Mouse (Mus musculus): ENCODE results near the gene Btbd9.

The Btbd9 gene

GRCm38 (mm10) chr17:30232698-30233097 is 343.6 kb downstream of the Btbd9 start:
- DNase-seq, result no peak

GRCm38 (mm10) chr17:30231483-30231882 is 344.8 kb downstream of the Btbd9 start:
- DNase-seq, result no peak

GRCm38 (mm10) chr17:30230428-30230827 is 345.9 kb downstream of the Btbd9 start:
- no peak for DNase-seq

GRCm38 (mm10) chr17:30228439-30229215 is 347.7 kb downstream of the Btbd9 start:
- no peak for DNase-seq

GRCm38 (mm10) chr17:30225030-30225740 is 351.1 kb downstream of the Btbd9 start:
- DNase-seq, result no peak

- no peak for DNase-seq
Observed at GRCm38 (mm10) chr17:30222837-30223236, 353.5 kb downstream of the Btbd9 start.

GRCm38 (mm10) chr17:30222361-30222760 is 353.9 kb downstream of the Btbd9 start:
- no peak for DNase-seq

GRCm38 (mm10) chr17:30221677-30222076 is 354.6 kb downstream of the Btbd9 start:
- DNase-seq, result no peak

- no peak for DNase-seq
Observed at GRCm38 (mm10) chr17:30215741-30216140, 360.5 kb downstream of the Btbd9 start.

GRCm38 (mm10) chr17:30214393-30214792 is 361.9 kb downstream of the Btbd9 start:
- no peak for DNase-seq

GRCm38 (mm10) chr17:30213371-30213770 is 362.9 kb downstream of the Btbd9 start:
- no peak for DNase-seq

GRCm38 (mm10) chr17:30212647-30213046 is 363.6 kb downstream of the Btbd9 start:
- peak in 1 of 2 experiments; percentile 60 for DNase-seq

- peak; percentile 72 to 73 for DNase-seq
Observed at GRCm38 (mm10) chr17:30210936-30211335, 365.4 kb downstream of the Btbd9 start.

GRCm38 (mm10) chr17:30210262-30210661 is 366.0 kb downstream of the Btbd9 start:
- DNase-seq, result peak; percentile 45 to 52

GRCm38 (mm10) chr17:30205062-30205825 is 371.0 kb downstream of the Btbd9 start:
- DNase-seq, result no peak

GRCm38 (mm10) chr17:30200283-30200682 is 376.0 kb downstream of the Btbd9 start:
- DNase-seq, result peak; percentile 48 to 63

GRCm38 (mm10) chr17:30199374-30200247 is 376.7 kb downstream of the Btbd9 start:
- no peak for DNase-seq

GRCm38 (mm10) chr17:30198422-30198821 is 377.9 kb downstream of the Btbd9 start:
- DNase-seq, result no peak

GRCm38 (mm10) chr17:30197280-30198030 is 378.8 kb downstream of the Btbd9 start:
- no peak for DNase-seq

- peak in 1 of 2 experiments; percentile 1 for DNase-seq
Observed at GRCm38 (mm10) chr17:30196401-30197279, 379.6 kb downstream of the Btbd9 start.

All from cerebellum, adult 18-20 months (tissue).